Mouse (Mus musculus) lung, postnatal 0 days (tissue): ENCODE data around the gene Klc3. TPM values are rescaled to one million over a fixed set of nuclear protein-coding genes. Genes with fewer than 3 reads are reported as not detected.

Experiments
- ATAC-seq: fragments of 200-750 bp; cut with Nextera tagmentation; 2 replicates; pipeline ENCODE4 v1.8.0; 2017; ENCODE audit warnings: moderate library complexity
- DNase-seq: peaks from one replicate; pipeline ENCODE4 v3.0.0-alpha.2; 2016; ENCODE audit warnings: low spot score
- H3K27ac ChIP-seq: fragments of 300-500 bp; sonication (generic); 2 replicates; pipeline ENCODE4 v1.5.1; 2014; ENCODE audit warnings: antibody characterized with exemption, mild to moderate bottlenecking, low read length, mixed read lengths
- H3K27me3 ChIP-seq: fragments of 300-500 bp; sonication (generic); replicated peaks from 2 replicates; pipeline ENCODE4 v1.6.1; 2014; ENCODE audit warnings: low read length, mixed read lengths; ENCODE audit not compliant: insufficient read depth
- H3K36me3 ChIP-seq: fragments of 300-500 bp; sonication (generic); 2 replicates; pipeline ENCODE4 v1.6.1; 2014; ENCODE audit warnings: low read length, mixed read lengths; ENCODE audit not compliant: insufficient read depth
- H3K4me1 ChIP-seq: fragments of 300-500 bp; sonication (generic); 2 replicates; pipeline ENCODE4 v1.6.1; 2014; ENCODE audit warnings: antibody characterized with exemption, low read depth, low read length, mixed read lengths; ENCODE audit not compliant: insufficient read depth
- H3K4me2 ChIP-seq: fragments of 300-500 bp; sonication (generic); replicated peaks from 2 replicates; pipeline ENCODE4 v1.6.1; 2014; ENCODE audit warnings: low read depth, mild to moderate bottlenecking, low read length, moderate library complexity, mixed read lengths
- H3K4me3 ChIP-seq: fragments of 300-500 bp; sonication (generic); 2 replicates; pipeline ENCODE4 v1.5.1; 2014; ENCODE audit warnings: low read depth, low read length
- H3K9ac ChIP-seq: fragments of 300-500 bp; sonication (generic); replicated peaks from 2 replicates; pipeline ENCODE4 v1.6.1; 2014; ENCODE audit warnings: low read depth, mild to moderate bottlenecking
- H3K9me3 ChIP-seq: fragments of 300-500 bp; sonication (generic); 2 replicates; pipeline ENCODE4 v1.6.1; 2016; ENCODE audit warnings: low read length, mixed read lengths
- CTCF ChIP-seq: IDR thresholded peaks from 2 replicates; pipeline ENCODE4 v1.5.1; 2016; ENCODE audit warnings: antibody characterized with exemption, mild to moderate bottlenecking
- EP300 ChIP-seq: IDR thresholded peaks from 2 replicates; pipeline ENCODE4 v1.6.1; 2016; ENCODE audit warnings: antibody characterized with exemption, mild to moderate bottlenecking, control low read depth
- WGBS: fragments of 180-500 bp; shearing (Covaris S2); extraction: QIAGEN DNeasy Blood & Tissue Kit; methylation state at CpG from one replicate; pipeline ENCODE4 v1.1.7; 2014; 5-methylcytosine and 5-hydroxymethylcytosine counted together
- polyA plus RNA-seq: library from polyadenylated mRNA; unstranded; fragments of >200 nt; fragmentation: Nextera tagmentation; extraction: Ambion mirVana; gene quantifications from 2 replicates; pipeline ENCODE4 v1.2.1, GENCODE M21; 2015

The Klc3 gene
- polyA plus RNA-seq, 1 experiment from 2014 or later, result 28.1 TPM

DNA sequence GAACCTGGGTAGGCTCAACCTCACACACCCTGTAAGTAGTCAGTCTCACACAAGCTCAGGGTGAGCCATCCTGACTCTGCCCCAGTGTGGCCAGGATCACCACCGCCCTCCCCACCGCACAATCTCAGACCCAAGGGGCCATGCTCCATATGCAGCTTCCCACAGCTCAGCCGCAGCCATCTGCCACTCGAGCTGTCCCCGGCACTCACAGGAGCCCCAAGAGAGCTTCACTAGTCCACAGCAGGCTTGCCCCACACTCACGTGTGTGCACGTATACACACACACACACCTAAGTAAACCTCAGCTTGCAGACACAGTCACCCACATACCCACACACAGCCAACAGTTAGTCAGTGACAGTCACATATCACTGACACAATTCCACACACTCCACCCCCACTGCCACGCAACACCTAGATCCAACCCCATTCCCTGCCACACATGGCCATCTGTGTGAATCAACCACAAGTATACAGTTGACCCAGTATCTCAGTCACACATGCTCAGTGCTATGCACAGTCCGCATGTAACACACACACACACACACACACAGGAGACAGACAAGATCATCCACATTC is 1.3 kb downstream of the Klc3 start:
- Histone ChIP-seq H3K4me3 (no peak overlapping the region), H3K36me3 (no peaks in the 10 kb centered on the region), H3K4me2 (no peak overlapping the region), H3K27me3 (0 out of 2 replicates have a peak, but pooled peaks cover 10% of the 10 kb centered on the region), H3K27ac (no peak overlapping the region), H3K9me3 (no peaks in the 10 kb centered on the region), H3K9ac (no peak overlapping the region), H3K4me1 (no peaks in the 10 kb centered on the region)
- WGBS, result 88% methylated on average over 9 of the region's 9 CpGs
- TF ChIP-seq EP300, result no peak
- TF ChIP-seq CTCF, result no peak
- no peak for DNase-seq
- ATAC-seq, result no peak

DNA sequence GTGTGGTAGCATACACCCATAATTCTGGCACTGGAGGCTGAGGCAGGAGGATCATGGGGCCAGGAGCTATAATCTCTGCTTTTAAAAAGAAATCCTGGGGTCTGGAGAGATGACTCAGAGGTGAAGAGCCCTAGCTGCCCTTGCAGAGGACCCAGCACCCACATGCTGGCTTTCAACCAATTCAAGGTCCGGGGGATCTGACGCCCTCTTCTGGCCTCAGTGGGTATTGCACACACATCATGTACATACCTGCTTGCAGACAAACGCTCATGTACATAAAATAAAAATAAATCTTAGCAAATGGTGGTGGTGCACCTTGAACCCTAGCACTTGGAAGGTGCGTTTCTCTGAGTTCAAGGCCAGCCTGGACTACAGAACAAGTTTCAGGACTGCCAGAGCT is 3.0 kb downstream of the Klc3 start:
- TF ChIP-seq EP300, result no peak
- peak; percentile 42 for TF ChIP-seq CTCF
- no peak for ATAC-seq
- Histone ChIP-seq H3K9ac (no peak overlapping the region), H3K4me2 (no peak overlapping the region), H3K4me1 (no peaks in the 10 kb centered on the region), H3K27me3 (0 out of 2 replicates have a peak, but pooled peaks cover 10% of the 10 kb centered on the region), H3K9me3 (no peaks in the 10 kb centered on the region), H3K27ac (no peak overlapping the region), H3K4me3 (no peak overlapping the region), H3K36me3 (no peaks in the 10 kb centered on the region)
- 73% methylated on average over 4 of the region's 4 CpGs for WGBS
- no peak for DNase-seq

DNA sequence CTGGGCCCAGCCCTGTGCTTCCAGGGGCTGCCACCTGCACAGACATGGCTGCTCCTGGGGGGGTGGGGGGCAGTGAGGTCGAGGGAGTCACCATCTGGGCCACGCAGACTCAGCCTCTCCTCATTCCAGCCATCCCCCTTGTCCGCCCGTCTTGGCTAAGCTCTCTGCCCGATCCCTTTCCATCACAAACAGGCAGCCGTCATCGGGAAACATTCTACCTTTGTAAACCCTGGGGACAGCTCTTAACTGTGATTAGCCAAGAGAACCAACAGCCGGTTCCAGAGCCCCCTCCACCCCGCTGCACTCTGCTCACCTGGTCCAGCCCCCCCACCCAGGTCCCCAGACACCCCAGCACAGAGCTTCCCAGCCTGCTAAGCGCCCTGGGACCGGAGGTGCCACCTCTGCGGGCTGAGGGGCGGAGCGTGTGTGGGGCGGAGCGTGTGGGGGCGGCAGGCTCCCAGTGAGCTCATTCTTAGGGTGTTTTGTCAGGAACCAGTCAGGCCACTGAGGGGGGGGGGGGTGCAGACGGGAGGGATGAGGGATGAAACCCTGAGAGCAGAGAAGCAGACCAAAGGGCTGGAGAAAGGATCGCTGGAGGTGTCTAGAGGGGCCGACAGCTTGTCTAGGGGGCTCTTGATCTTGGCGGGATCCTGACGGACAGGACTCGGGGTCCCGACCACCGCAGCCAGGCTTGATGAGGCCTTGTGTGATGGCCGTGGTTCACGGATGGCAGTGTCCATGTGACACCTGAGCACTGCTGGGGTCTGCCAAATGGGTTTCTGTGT is 4.2 kb downstream of the Klc3 start:
- H3K27ac ChIP-seq, result peak overlapping the region; percentile 26; the same call in 1 of the 2 replicates
- H3K4me2 ChIP-seq, result peak overlapping the region; percentile 58
- WGBS, result 2% methylated on average over 26 of the region's 27 CpGs
- H3K4me3 ChIP-seq, result peak overlapping the region; percentile 19; the same call in 1 of the 2 replicates
- TF ChIP-seq CTCF (no peak), EP300 (no peak)
- peak; percentile 80 for ATAC-seq
- DNase-seq, result peak; percentile 83
- 0 out of 2 replicates have a peak, but pooled peaks cover 10% of the 10 kb centered on the region for H3K27me3 ChIP-seq
- no peaks in the 10 kb centered on the region for H3K4me1 ChIP-seq
- no peaks in the 10 kb centered on the region for H3K36me3 ChIP-seq
- peak overlapping the region; percentile 32; the same call in 1 of the 2 replicates for H3K9ac ChIP-seq
- H3K9me3 ChIP-seq, result no peaks in the 10 kb centered on the region

DNA sequence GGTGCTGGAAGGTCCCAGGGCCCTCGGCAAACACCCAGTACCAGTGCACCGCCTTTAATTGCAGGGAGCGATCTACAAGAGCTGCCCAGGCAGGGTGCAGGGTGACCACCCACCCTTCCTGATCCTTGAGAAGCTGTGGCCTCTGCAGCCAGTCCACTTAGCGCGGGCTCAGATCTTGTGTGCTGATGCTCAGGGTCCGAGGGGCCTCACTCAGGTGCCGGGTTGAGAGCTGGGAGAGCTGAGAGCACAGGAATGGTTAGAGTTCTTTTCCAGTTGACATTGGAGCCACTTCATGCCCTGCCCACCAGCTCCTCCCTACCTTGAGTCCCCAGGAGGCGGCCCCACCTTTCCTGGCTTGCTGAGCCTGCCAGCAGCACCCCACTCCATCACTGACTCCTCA is 9.4 kb downstream of the Klc3 start:
- TF ChIP-seq CTCF (no peak), EP300 (no peak)
- H3K27me3 ChIP-seq, result no peaks in the 10 kb centered on the region
- H3K9ac ChIP-seq, result no peak overlapping the region
- H3K9me3 ChIP-seq, result no peaks in the 10 kb centered on the region
- H3K4me1 ChIP-seq, result no peaks in the 10 kb centered on the region
- no peak overlapping the region for H3K4me3 ChIP-seq
- 0 out of 2 replicates have a peak, but pooled peaks cover 8% of the 10 kb centered on the region for H3K36me3 ChIP-seq
- ATAC-seq (peak; percentile 39), DNase-seq (peak; percentile 30)
- no peak overlapping the region for H3K27ac ChIP-seq
- H3K4me2 ChIP-seq, result no peak overlapping the region
- 53% methylated on average over 8 of the region's 8 CpGs for WGBS

DNA sequence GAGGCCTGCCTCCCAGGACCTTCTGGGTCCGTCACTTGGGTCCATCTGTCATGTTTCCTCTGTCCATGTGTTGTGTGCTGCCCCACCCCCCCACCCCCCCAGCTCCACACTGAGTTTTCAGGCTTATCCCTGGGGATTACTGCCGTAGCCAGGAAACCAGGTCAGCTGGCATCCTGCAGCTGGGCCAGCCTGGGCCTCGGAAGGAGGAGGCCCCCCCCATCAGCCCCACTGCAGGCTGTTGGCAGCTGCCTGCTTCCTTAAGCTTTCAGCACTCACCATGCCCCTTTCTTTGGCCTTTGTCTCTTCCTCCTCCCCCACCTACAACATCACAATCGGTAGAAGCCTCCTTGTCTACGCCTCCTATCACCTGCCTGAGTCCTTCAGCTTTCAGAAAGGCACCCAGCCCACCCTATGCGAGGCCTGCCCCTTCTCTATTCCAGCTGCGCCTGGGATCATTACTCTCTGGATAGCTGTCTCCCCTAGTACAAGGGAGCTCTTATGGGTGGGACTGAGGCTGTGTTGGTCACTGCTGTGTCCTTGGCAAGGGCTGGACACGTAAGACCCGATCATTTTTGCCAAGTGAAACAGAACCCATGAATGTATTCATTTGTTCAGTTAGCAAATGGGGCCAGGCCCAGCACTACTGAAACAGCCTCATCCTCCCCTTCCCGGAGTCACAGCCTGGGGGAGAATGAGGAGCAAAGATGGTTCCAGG is 15.0 kb downstream of the Klc3 start:
- H3K4me1 ChIP-seq, result no peaks in the 10 kb centered on the region
- TF ChIP-seq EP300, result no peak
- no peak overlapping the region for H3K4me2 ChIP-seq
- H3K9me3 ChIP-seq, result no peaks in the 10 kb centered on the region
- peaks cover 20% of the 10 kb centered on the region for H3K36me3 ChIP-seq
- H3K27ac ChIP-seq, result no peak overlapping the region
- DNase-seq, result no peak
- no peak overlapping the region for H3K9ac ChIP-seq
- no peak for ATAC-seq
- H3K4me3 ChIP-seq, result no peak overlapping the region
- WGBS, result 86% methylated on average over 9 of the region's 10 CpGs
- no peaks in the 10 kb centered on the region for H3K27me3 ChIP-seq

DNA sequence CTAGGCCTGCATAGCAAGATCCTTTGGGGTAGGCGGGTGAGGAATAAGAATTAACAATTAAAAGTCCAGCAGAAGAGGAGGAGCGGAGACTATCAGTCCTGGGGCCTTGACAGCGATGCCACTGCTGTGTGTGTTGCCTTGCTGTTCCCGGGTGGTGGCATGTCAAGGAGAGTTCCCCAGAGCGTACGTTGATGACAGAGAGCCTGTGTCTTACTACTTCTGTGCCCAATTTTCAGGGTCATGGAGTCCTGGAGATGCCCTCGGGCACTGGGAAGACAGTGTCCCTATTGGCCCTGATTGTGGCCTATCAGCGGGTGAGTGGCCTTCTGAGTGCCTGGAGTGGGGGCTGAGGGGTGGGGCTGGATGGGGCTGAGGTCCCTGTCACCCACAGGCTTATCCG is 20.2 kb downstream of the Klc3 start:
- Histone ChIP-seq H3K4me2 (no peak overlapping the region), H3K36me3 (peaks cover 12% of the 10 kb centered on the region)
- no peak for ATAC-seq

More for the DNA sequence above, 20.2 kb downstream of the Klc3 start:
- Histone ChIP-seq H3K4me1 (0 out of 2 replicates have a peak, but pooled peaks cover 3% of the 10 kb centered on the region), H3K27ac (no peak overlapping the region), H3K9me3 (no peaks in the 10 kb centered on the region), H3K4me3 (no peak overlapping the region), H3K27me3 (no peaks in the 10 kb centered on the region), H3K9ac (no peak overlapping the region)
- 82% methylated on average over 9 of the region's 9 CpGs for WGBS
- no peak for DNase-seq
- TF ChIP-seq EP300 (no peak), CTCF (no peak)
